Comparison of ENCODE assay signal across 25 mouse cellular contexts in the genomic region with DNA sequence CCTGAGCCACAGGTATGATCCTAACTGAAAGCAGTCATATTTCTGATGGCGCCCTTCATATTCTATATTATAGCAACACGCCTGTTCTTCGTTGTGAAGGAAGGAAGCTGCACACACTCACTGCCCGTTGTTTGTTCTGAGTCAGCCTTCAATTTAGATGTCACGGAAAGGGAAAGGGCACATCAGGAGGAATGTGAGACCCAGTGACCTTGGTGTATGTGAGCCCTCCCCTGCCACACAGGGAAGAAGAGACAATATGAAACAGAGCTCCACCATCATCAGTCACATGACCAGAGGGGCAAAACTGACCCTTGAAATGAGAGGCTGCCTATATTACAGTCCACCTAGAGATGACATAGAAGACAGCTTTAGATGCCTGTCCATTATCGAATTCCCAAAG.
"Had no signal": no experiment of that assay in that cellular context is flagged by ENCODE, and none has a peak within 500 bp of the region (broad histone marks: within the 10 kb centered on the region; RNA-seq: fewer than 3 reads in every experiment).

No protein-coding gene starts in this region.

- H3K4me3 ChIP-seq: heart, adult 2 months; heart, embryonic 10.5 days; heart, embryonic 13.5 days; hindbrain, embryonic 13.5 days; hindbrain, embryonic 15.5 days; kidney, embryonic 15.5 days; limb, embryonic 13.5 days; limb, embryonic 15.5 days; liver, embryonic 12.5 days had no signal

- H3K4me1 ChIP-seq: hindbrain, embryonic 13.5 days; hindbrain, embryonic 15.5 days; kidney, embryonic 15.5 days; limb, embryonic 13.5 days; limb, embryonic 15.5 days; liver, embryonic 12.5 days had no signal

- H3K27ac ChIP-seq: heart, adult 2 months; hindbrain, embryonic 13.5 days; hindbrain, embryonic 15.5 days; hindbrain, postnatal 0 days; kidney, embryonic 15.5 days; kidney, postnatal 0 days; limb, embryonic 13.5 days; limb, embryonic 15.5 days; liver, embryonic 12.5 days; liver, embryonic 14.5 days had no signal

- H3K9me3 ChIP-seq: heart, embryonic 10.5 days; heart, embryonic 13.5 days; hindbrain, embryonic 13.5 days; hindbrain, embryonic 15.5 days; kidney, embryonic 15.5 days; limb, embryonic 13.5 days; limb, embryonic 15.5 days; liver, embryonic 12.5 days had no signal

- H3K9ac ChIP-seq: heart, embryonic 13.5 days; hindbrain, embryonic 13.5 days; hindbrain, embryonic 15.5 days; kidney, embryonic 15.5 days; limb, embryonic 13.5 days; limb, embryonic 15.5 days; liver, embryonic 12.5 days; liver, embryonic 14.5 days had no signal

- DNase-seq: gastrocnemius, postnatal 14 days; gastrocnemius, postnatal 36 days; heart, adult 2 months; heart, postnatal 10 days; heart, postnatal 36 days; kidney, adult 11 months; kidney, adult 2 months; kidney, adult 9 months; kidney, postnatal 14 days; kidney, postnatal 36 days; layer of hippocampus, adult 9-11 months; layer of hippocampus, postnatal 36 days; left cerebral cortex, postnatal 4 days had no signal

- H3K4me2 ChIP-seq: heart, embryonic 13.5 days; hindbrain, embryonic 13.5 days; hindbrain, embryonic 15.5 days; kidney, embryonic 15.5 days; limb, embryonic 13.5 days; limb, embryonic 15.5 days; liver, embryonic 12.5 days had no signal

- H3K36me3 ChIP-seq: hindbrain, embryonic 13.5 days; hindbrain, embryonic 15.5 days; limb, embryonic 13.5 days had no signal

- ATAC-seq: hindbrain, postnatal 0 days; intestine, embryonic 16.5 days; liver, embryonic 12.5 days had no signal

- H3K27me3 ChIP-seq: heart, embryonic 13.5 days; hindbrain, embryonic 13.5 days; hindbrain, embryonic 15.5 days; kidney, embryonic 15.5 days; limb, embryonic 13.5 days; limb, embryonic 15.5 days; liver, embryonic 12.5 days had no signal
